Mouse (Mus musculus) MEL (cell line): ENCODE measurements around the gene Ccdc122.

ENCODE experiments used
- CTCF ChIP-seq, 3 experiments: IDR thresholded peaks in 2 of 3; conservative IDR thresholded peaks in 1 of 3; 2 replicates each; pipeline ENCODE4 v1.5.1; 2011 to 2012; ENCODE audit warnings: low read length in 3 of 3, low read depth in 2 of 3, mild to moderate bottlenecking in 2 of 3, improper control_type of control experiment in 1 of 3, inconsistent platforms in 1 of 3, mixed read lengths in 1 of 3, moderate library complexity in 1 of 3; ENCODE audit not compliant: control insufficient read depth in 1 of 3, insufficient read depth in 1 of 3, poor library complexity in 1 of 3, severe bottlenecking in 1 of 3
- POLR2A ChIP-seq, 2 experiments: IDR thresholded peaks; 2 replicates each; pipeline ENCODE4 v1.6.1; 2011 to 2012; ENCODE audit warnings: low read length in 2 of 2, mild to moderate bottlenecking in 2 of 2, control low read depth in 1 of 2, improper control_type of control experiment in 1 of 2, low read depth in 1 of 2, moderate library complexity in 1 of 2; ENCODE audit not compliant: control insufficient read depth in 1 of 2, insufficient read depth in 1 of 2, poor library complexity in 1 of 2
- TAL1 ChIP-seq: IDR thresholded peaks from 2 replicates; pipeline ENCODE4 v1.6.1; 2012; ENCODE audit warnings: mild to moderate bottlenecking, inconsistent platforms, low read length, moderate library complexity, mixed read lengths

DNA sequence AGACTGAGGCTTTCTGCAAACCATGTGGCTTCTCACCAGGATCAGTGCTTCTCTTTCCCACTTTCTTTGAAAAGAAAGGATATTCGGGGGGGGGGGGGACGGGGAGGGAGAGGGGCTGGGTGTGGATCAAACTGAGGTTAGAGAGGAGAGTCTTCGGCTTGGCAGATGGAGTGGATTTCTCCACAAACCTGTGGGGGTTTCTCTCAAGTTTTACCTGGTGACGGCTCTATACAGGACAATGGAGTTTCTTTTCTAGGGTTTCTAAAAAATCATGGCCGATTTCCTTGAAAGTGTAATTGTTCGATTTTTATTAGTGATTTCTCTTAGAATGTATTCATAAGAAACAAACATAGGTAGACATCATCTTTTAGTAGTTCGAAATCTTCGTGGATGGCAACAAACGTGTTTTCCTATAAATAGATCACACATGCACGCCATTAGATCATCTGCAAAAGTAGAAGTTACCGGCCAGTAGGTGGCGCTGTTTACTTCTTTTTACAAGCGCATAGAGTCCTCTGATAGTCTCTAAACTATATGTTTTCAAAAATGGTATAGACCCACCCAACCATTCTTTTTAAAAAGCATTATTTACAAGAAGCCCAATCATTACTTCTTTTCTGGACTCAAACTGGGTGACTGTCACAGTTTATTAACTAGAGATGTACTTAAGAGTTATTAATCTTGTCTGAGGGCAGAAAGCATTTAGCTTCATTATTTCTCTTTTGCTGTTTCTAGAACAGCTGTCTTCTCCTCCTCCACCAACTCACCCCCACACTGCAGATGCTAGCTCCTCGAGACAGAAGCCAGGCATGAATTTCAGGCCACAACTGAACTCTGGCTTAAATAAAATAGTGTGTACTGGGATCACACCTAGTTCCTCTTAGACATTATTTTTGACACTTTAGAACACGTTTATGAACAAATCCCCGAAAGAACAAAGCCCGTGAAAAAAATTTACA is 105.0 kb downstream of the Ccdc122 start:
- TF ChIP-seq CTCF (IDR thresholded peaks at IDR 0.05 in 2 of 3, conservative IDR thresholded peaks at IDR 0.05 in 1 of 3; ENCODE audit: control insufficient read depth in 1 of 3, insufficient read depth in 1 of 3, low read depth in 2 of 3, low read length in 3 of 3, poor library complexity in 1 of 3, severe bottlenecking in 1 of 3), result peak; percentile 39 to 75 (median 54); a peak in 5 of 6 replicates
- no peak for TF ChIP-seq POLR2A (IDR thresholded peaks at IDR 0.05; ENCODE audit: control insufficient read depth in 1 of 2, insufficient read depth in 1 of 2, low read depth in 1 of 2, low read length in 2 of 2, poor library complexity in 1 of 2)
- no peak for TF ChIP-seq TAL1
